Mouse (Mus musculus): ENCODE measurements at regions not wholly inside any gene's neighbourhood (a gene's known extent, or its start where the extent isn't known, plus 50 kb on each side); places are given as distances from the start of the nearest gene placed in this dataset.
A peak's percentile ranks its signal among the peaks of the same experiment; 100 is the strongest.

DNA sequence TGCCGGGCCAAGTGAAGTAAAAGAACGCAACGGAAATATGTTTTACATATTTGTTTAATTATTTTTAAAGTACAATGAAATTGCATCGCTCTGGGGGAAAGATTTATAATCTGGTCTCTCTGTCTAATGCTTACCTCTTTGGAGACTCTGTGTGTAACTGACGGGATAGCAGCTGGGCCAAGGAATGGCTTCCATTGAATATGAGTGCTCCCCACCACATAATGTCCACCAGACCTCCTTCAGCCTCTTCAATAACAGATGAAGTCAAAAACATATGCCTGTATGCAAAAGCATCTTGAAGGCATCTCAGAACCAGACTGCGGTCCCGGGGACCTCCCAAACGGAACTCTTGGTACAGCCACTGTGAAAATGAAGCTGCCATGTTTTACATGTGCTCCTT is 531.0 kb downstream of the Zfp536 start:
- no peak for DNase-seq

DNA sequence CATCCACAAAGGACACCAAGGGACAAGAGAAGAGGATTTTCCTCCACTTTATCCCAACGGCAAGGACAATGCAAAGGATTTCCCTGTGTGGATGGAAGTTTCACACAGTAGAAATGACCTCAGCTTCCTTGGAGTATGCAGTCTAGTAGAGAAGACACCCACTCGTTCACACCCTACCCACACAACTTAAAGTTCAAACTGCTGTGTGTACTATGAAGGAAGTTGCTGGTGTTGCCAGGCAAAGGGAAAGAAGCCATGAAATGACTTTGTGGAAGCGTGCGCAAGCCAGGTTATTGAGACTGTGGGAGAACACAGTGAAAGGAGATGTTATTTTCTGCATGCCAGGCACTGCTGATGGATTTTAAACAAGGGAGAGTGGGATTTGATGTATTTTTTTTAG is 527.3 kb downstream of the Zfp536 start:
- no peak for DNase-seq

DNA sequence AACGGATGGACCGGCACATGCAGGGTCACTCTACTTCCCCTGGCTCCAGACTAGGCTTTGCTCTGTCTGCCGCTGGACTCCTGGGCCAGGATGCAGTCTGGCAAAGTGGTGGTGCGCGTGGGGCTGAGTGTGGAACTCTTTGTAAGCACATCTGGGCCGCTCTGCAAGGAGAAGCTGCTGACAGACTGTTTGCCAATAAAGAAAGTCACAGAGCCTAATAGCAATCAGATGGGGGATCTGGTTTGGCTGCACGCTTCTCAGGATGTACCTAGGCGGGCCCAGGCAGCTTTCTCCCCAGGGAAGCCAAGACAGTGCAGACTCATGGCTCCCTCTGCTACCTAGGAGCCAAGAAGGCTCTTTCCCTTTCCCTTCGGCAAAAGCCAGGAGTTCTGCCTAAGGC is 519.0 kb downstream of the Zfp536 start:
- no peak for DNase-seq

DNA sequence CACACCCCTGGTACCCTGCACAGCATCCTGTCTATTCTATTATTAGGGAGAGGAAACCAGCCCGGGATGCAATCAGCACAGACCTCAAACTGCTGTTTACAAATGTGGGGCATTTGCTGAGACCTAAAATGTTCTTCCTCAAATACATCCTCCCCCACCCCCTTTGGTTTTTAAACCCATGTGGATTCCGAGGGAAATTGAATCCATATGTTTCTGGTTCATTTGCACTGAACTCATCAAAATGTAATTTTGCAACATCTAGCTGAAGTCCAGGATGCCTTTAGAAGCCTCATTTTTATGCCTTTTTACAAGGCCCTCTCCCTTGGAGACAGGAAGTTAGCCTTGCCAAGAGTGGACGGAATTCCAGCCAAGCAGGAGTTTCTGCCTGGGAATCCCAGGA is 517.6 kb downstream of the Zfp536 start:
- no peak for DNase-seq

DNA sequence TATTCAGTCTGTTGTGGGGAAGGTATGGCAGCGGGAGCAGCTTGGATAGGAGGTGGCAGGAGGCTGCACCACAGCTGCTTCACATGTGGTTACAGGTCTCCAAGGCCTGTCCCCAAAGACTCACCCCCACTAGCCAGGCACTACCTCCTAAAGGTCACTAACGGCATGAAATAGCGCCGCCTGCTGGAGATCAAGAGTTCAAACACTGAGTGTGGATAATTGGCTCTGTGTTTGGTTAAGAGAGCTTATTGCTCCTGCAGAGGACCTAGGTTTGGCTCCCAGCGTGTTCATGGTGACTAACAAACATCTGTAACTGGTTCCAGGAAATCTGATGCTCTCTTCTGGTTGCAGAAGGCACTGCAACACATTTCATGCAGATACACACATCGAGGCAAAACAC is 514.1 kb downstream of the Zfp536 start:
- peak; percentile 14 for DNase-seq

DNA sequence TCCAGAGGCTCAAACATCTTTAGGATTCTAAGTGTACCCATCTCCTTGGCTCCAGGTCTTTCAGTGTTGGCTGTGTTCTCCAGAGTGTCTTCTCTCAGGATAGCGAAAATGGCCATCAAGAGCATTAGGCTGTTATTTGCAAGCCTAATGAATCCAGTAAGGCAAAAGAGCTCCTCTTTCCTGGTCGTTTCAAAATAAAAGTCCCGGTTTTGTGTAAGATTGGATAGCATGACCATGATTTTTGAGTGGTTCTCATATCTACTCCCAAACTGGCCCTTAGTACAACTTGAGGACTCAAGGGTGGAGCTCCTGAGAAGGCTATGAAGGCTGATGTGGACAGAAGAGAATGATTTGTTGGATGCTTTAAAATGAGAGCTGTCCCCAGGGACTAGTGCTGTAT is 510.6 kb downstream of the Zfp536 start:
- peak; percentile 7 for DNase-seq

DNA sequence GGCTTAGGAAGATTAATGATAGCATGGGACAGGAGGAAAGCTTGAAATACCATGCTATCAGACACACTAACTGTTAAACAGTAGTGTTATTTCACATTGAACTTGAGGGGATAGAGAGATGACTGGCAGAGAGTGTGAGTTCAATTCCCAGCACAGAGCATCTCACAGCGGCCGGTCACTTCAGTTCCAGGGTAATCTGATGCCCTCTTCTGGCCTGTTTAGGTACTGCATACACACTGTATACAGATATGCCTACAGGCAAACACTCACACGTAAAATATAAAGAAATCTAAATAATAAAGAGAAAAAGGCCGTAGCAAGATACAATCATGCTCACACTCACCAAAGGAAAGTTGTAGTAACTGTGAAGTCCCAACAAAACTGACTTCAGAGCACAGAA is 506.0 kb downstream of the Zfp536 start:
- DNase-seq: peak; percentile 42

DNA sequence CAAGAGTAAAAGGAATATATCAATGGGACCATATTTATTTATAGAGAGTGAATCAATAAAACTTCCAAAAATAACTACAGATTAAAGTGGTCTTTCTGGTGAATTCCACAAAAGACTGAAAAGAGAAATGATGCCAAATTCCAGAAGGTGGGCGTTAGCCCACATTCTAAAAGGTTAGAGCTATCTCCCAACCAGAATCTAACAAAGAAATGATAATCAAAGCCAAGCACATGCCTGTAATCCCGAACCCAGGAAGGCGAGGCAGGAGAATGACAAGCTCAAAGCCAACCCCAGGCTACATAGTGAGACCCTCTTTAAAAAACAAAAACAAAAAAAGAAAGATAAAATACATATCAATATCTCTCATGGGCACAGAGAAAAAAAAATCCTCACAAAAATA is 502.6 kb downstream of the Zfp536 start:
- DNase-seq: peak; percentile 64

DNA sequence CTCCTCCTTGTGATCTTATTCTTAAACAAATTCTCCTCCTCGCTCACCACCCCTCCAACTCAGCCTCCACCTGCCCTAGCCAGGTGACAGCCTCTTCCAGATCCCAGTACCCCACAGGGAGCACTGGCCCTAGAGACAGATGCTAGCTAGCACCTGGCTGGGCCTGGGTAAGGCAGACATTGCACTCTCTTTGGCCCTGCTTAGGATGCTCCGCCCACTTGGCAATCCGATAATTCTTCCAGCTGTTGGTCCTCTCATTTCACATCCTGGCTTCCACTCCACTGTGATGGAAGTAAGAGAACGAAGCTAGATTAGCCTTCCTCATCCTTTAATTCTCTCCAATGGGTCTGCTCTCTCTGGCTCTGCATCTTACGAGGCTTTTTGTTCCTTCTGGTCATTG is 483.4 kb downstream of the Zfp536 start:
- peak; percentile 93 for DNase-seq

DNA sequence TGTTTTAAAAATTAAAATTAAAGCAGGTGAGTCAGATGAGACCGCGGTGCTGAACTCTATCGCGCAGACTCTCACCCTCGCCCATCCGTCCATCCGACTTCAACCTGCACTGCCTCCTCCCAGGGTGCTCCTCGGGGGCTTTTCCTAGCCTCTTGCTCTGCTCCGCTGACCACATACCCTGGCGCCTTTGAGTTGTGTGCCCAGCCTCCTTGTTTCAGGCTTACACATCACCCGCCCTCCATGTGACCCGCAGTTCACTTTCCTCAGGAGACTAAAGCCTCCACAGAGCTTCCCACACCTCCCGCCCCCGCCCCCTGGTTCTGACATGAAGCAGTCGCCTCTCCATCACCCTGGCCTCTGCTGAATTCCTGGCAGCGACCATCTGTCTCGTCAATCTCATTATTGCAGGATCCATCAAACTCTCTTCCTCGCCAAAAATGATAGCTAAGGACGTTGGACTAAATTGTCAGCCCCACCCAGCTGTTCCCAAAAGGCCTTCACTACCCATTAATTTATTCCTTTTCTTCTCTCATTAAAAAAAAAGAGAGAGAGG is 482.9 kb downstream of the Zfp536 start:
- peak; percentile 92 for DNase-seq

DNA sequence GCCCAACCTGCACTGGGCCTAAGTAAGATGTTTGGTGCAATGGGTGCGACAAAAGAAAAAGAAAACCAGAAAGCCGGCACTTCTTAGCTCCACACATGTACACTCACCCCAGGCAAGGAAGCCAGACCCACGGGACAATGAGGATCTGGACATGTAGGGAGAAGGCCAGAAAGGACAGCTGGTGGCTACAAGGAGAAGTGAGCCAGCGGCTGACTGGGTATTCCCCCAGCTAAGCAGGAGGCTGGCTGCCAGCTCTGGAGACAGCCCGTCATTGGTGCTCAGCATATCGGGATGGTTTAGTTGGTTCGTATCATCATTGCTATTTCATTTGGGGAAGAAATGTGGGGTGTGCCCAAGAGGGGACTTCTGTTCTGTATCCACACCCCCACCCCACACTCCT is 481.7 kb downstream of the Zfp536 start:
- peak; percentile 98 for DNase-seq

DNA sequence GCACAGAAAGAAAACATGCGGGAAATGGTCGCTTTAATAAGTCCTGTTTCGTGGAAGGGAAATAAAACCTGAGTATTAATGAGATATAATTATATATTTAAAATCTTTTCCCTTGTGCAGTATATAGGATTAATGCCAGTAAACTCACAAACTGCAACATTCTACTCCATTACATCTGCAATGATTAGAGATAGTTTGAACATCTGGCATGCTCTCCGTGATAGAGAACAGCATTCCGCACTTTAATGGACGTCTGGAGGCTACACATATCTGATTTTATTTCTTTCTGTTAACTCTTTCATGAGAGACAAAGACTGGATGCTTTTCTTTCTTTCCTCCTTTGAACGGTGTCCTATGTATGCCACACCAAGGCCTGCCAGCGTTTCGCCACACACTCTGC is 480.9 kb downstream of the Zfp536 start:
- DNase-seq: no peak

DNA sequence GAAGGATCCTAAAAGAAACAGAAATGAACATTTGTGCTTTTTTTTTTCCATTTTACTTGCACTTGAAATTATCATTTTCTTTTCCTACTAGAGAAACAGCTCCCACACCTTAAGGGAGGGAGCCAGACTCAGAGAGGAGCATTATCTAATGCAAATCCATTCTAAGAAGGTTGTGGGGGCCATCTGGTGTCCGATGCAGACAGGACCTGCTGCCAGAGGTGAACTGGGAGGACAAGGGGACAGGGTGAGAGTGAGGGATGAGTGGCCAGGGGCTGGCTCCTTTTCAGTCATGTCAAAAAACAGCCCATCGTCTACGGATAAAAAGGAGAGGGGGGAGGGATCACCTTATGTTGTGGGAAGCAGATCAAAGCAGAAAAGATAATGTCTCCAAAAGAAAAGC is 474.6 kb downstream of the Zfp536 start:
- DNase-seq: peak; percentile 89

DNA sequence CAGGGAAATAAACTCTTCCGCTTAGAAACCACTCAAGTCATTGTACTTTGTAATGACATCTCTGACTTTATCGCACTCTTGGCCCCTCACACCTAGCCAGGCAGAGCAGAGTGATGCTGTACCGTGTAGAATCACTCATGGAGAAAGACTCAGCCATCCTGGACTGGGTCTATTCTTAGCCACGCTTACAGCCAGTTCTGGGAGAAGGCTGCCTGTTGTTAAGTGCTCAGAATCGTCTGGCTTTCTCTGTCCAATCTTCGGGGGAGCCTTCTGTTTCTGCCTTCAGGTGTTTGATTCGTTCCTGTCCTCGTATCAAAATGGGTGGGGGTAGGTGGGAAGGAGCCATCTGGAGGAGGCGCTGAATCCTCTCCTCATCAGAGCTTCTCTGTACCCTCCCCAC is 468.0 kb downstream of the Zfp536 start:
- DNase-seq: no peak

DNA sequence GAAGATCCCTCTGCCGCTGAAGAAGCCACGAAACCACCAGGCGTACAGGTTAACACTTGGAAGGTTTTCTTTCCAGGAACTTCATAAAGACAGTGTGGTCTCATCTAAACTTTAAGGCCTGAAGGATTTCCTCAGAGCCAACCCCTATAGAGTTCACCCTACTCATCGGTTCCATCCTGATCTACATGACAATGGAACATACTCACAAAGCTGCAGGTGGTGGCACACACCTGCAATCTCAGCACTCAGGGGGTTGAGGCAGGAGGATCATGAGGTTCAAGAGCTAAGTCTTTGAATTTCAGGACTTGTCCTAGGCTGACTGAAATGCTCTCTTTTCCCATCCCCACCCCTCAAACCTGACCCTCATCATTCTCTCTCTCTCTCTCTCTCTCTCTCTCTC is 466.2 kb downstream of the Zfp536 start:
- no peak for DNase-seq

DNA sequence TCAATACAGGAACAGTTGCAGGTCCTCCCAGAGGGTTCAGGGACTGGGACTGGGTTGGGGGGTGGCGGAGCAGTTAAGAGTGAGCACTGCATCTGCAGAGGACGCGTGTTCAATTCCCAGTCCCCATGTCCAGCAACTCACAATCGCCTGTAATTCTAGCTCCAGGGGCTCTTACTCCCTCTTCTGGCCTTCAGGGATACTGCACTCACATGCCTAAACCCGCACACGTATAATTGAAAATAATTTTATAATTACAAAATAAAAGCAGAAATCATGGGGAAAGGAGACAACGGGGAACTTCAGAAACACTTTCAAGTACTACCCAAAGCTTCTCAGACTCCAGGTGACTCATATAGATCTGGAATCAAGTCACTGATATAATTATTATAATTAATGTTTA is 448.8 kb downstream of the Zfp536 start:
- no peak for DNase-seq

DNA sequence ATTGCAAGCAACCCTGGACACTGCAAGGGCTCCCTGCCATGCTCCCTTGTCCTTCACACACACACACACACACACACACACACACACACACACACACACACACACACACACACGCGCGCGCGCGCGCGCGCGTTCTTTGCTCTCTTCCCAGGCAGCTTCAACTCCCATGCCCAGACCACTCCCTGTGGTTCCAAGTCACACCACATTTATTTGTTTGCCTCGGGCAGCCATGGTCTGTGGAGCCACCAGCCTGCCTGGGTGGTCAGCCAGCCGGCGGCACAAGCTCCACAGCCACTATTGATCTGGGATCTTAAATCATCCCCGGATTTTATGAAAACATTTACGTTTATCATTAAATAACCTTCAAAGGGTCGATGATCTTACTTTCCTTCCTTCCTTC is 440.0 kb downstream of the Zfp536 start:
- no peak for DNase-seq

DNA sequence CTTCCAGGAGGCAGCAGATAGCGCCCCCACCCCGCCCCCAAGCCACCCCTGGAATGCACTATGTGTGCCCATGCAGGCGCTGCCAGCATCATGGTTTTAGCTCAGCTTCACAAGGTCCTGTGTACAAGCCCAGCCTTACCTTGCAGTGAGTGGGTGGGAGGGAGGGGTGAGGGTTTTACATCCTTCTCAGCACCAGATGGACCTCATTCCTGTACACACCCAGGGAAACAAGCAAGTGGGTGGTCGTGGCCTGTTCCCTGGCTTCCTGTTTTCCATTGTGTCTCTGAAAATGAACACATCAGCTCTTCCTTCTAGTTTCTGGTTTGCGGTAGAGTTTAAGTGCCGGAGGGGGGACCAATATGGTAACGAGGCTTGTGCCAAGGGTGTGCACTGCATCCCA is 438.2 kb downstream of the Zfp536 start:
- DNase-seq: no peak

DNA sequence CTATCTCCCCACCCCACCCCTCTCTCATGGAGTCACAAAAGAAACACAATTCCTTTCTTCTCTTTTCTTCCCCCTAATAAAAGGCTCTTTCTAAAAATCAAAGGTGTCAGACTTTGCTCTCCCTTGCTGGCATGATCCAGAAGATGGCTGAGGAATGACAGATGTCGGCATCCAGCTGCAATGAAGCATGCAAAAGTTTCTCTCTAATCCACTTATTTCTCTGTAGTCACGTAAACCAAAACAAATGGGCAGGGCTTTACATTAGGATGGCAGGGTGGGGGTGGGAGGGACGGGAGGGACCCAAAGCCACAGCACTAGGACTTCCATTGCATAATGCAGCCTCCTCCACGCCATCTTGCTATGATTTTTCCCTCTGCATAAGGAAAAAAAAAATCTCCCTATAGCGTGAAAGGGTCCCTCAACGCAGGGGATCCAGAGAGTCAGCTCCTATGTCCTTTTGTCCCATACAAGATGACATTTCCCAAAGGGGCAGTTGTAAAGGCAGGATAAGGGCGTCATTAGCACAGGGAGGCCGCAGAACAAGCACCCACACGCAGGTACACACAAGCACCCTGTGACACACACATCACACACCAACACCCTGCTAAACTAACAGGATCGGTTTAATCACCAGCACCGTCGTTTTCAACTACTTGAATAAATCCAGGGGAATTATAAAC is 437.1 kb downstream of the Zfp536 start:
- no peak for DNase-seq

DNA sequence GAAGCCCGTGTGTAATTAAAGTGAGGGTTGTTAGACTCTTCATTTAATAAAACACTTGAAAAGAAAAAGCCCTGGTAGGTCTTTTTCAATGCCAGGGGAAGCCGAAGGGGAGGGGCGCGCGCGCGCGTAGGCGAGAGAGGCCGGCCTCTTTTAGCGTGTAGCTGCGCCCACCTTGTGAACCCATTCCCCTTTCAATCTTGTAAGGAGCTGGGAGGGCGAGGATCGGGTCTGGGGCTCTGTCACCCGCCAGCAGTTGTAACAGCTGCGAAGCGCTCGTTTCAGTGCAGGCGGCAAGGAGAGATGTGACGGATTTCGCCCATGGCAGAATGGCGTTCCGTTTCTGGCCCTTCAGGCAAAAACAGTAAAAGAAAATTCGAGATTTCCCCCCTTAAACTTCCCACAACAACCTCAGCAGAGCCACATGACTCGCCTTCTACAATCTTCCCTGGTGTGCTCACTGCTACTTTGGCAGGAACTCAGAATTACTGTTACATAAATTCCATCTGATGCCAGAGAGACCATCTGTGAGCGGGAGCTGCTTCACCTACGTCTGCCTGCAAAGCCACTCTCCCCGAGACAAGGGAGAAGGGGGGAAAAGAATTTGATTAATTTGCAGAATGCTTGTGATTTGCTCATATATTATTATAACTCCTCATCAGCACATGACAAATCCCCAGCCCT is 436.4 kb downstream of the Zfp536 start:
- peak; percentile 95 for DNase-seq

DNA sequence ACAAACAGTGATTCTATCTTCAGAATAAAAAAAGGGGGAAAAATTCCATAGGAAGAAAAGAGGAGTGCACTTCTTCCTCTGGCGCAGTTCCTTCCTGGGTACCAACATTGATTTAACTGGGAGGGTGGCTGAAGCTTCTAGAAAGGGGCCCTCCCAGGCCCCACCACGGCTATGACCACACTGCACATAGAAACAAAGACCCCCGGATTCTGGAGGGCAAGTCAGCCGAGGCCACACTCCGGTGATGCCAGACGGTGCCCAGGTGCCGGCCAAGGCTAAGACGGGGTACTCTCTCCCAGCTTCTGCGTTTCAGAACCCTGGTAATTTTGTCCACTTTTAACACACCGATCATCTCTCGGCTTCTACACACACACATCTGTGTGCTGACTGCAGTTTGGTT is 435.8 kb downstream of the Zfp536 start:
- no peak for DNase-seq

DNA sequence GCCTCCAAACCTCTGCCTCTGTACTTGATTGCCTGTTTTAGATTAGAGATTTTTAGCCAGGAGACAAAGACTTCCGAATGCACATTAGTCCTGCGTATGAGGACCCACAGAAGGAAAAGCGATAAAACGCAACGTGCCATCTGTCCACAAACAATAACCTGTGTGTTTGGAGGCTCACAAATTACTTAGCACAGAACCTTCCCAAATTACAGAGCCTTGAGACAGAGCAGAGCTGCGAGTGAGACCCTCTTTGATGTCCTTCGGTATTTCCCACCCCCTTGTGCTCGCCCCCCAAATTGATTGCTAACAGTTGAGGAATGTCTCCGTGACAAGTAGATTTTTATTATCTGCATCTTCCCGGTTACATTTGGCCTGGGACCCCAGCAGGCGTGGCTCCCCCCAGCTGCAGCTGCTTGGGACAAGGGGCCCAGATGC is 435.4 kb downstream of the Zfp536 start:
- no peak for DNase-seq

DNA sequence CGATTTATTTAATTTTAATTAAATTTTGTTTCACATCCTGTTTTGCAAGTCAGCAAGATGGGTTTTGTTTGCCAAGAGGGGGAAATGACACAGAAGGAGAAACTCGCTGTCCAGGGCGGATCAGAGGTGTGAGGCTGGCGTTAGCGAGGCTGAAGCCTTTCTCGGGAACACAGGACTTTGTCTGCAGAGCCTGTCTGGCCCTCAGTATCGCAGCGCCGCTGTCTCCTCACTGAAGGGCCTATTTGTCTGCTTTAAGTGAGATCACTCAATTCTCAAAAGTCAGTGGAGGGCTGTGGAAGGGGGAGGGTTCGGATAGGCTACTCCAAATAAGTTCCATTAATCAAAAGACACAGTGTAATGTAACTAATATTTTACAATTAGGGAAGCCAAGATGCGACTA is 430.8 kb downstream of the Zfp536 start:
- DNase-seq: no peak

DNA sequence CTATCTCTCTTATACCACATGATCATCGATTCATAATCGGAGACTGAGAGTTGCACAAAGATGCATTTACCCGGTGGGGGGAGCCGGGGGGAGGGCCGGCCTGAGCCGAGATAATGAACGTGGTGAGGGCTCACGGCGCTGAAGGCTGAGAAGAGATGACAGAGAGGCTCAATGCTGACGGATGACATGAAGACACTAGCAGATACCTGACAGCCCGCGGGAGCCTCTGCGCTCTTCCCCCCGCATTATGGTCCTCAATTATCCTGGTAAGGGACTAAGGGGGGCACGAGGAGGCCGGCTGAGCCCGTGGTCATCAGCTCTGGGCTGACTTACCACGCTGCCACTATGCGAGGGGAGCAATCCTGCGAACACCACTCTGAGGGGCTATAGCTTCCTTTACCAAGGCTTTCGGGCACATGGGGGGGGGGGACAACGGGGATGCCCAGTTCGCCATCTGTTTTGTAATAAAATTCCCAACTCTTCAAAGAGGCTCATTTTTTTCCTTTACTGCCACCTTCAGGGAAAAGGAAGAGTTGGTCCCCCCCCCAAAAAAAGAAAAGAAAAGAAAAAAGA is 430.3 kb downstream of the Zfp536 start:
- no peak for DNase-seq
